10 mouse cellular contexts compared by ENCODE assay signal in the genomic region with DNA sequence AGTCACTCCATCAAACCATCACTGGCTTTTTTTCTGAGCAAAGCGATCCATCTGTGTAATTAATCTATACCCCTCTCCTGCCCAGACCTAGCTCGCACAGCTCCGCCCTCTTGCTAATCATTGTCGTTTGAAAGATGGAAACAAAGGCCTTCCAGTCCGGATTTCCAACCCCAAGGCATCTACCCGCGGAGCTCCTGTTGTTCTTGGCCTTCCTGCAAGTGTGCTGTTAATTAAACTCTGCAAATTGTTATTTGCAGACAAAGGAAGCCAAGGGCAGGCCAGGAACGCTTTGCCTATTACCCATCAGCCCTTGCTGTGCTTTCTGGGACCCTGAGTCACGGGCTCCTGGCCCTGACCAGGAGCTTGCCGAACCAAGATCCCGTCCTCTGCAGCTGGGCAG.
DNase-seq lines count a peak whose midpoint lies in the region; ATAC-seq lines count a peak whose summit lies in the region.
"Had no signal": no experiment of that assay in that cellular context is flagged by ENCODE, and none has a peak within 500 bp of the region (broad histone marks: within the 10 kb centered on the region; RNA-seq: fewer than 3 reads in every experiment).

No protein-coding gene starts in this region.

- peak; percentile 87 for DNase-seq in heart, adult 11 months
- DNase-seq in heart, postnatal 4 days: no peak
- peak; percentile 33 for DNase-seq in R1 (ENCODE audit: low read depth, low spot score)
- no peak for DNase-seq in limb, embryonic 10.5 days (ENCODE audit: low spot score)
- DNase-seq in right cerebral cortex, adult 18-20 months: no peak
- no peak for DNase-seq in layer of hippocampus, adult 8-10 months (ENCODE audit: low spot score in 2 of 2)
- no peak for DNase-seq in urinary bladder, postnatal 36 days (ENCODE audit: low spot score in 2 of 2)
- DNase-seq: lung, postnatal 36 days had no signal

- no peaks in the 10 kb centered on the region for H3K9me3 ChIP-seq in forebrain, embryonic 15.5 days
- H3K9me3 ChIP-seq in limb, embryonic 10.5 days (replicated peaks): no peaks in the 10 kb centered on the region

- WGBS in forebrain, embryonic 15.5 days: 2% methylated on average over 11 of the region's 11 CpGs
- WGBS in limb, embryonic 10.5 days: 57% methylated on average over 11 of the region's 11 CpGs

- peak overlapping the region; percentile 18; the same call in 1 of the 2 replicates for H3K4me2 ChIP-seq in forebrain, embryonic 15.5 days (replicated peaks)

- no peaks in the 10 kb centered on the region for H3K27me3 ChIP-seq in forebrain, embryonic 15.5 days
- H3K27me3 ChIP-seq in limb, embryonic 10.5 days (ENCODE audit: low read depth, poor library complexity, severe bottlenecking): no peaks in the 10 kb centered on the region
- H3K27me3 ChIP-seq: Patski had no signal

- peaks cover 10% of the 10 kb centered on the region for H3K4me1 ChIP-seq in forebrain, embryonic 15.5 days
- H3K4me1 ChIP-seq in limb, embryonic 10.5 days: no peaks in the 10 kb centered on the region

- H3K9ac ChIP-seq in forebrain, embryonic 15.5 days (replicated peaks): no peak overlapping the region

- peak; percentile 57; the same call in 1 of the 2 replicates for ATAC-seq in forebrain, embryonic 15.5 days (replicated peaks)
- ATAC-seq: Patski had no signal

- H3K36me3 ChIP-seq in forebrain, embryonic 15.5 days: no peaks in the 10 kb centered on the region
- H3K36me3 ChIP-seq in limb, embryonic 10.5 days: no peaks in the 10 kb centered on the region

- no peak overlapping the region for H3K4me3 ChIP-seq in forebrain, embryonic 15.5 days
- H3K4me3 ChIP-seq in limb, embryonic 10.5 days: no peak overlapping the region

- no peak overlapping the region; the same call in 1 of the 2 replicates for H3K27ac ChIP-seq in forebrain, embryonic 15.5 days (replicated peaks)
- 0 out of 2 replicates have a peak overlapping the region, but pooled peaks have one; percentile 54 for H3K27ac ChIP-seq in limb, embryonic 10.5 days

Comparison
In these comparisons a context has a peak if more than half of its experiments do, and no peak if none do; other contexts are left out.
1. DNase-seq: peak in heart, adult 11 months (single experiment) and R1 (single experiment); none in heart, postnatal 4 days (single experiment), limb, embryonic 10.5 days (single experiment), right cerebral cortex, adult 18-20 months (single experiment), layer of hippocampus, adult 8-10 months (0 of 2) and urinary bladder, postnatal 36 days (0 of 2).